Mouse (Mus musculus): ENCODE data around the gene Zfp575. TPM values are rescaled to one million over a fixed set of nuclear protein-coding genes. Genes with fewer than 3 reads are reported as not detected.

Zfp575 gene
- total and polyA plus RNA-seq, 2 experiments from 2014 or later: 3.2 to 28.3 TPM

- WGBS: 70% methylated on average over 12 of the region's 12 CpGs
- no peak overlapping the region for H3K4me2 ChIP-seq (ENCODE audit: low read depth, low read length, poor library complexity, severe bottlenecking)
- ATAC-seq (ENCODE audit: low FRiP score) (no peak), DNase-seq (ENCODE audit: low spot score) (no peak)
- H3K9ac ChIP-seq (replicated peaks; ENCODE audit: low read length, poor library complexity, severe bottlenecking): no peak overlapping the region
- H3K9me3 ChIP-seq (ENCODE audit: low read length): no peaks in the 10 kb centered on the region
- TF ChIP-seq CTCF (IDR thresholded peaks at IDR 0.05): no peak
- no peak overlapping the region for H3K4me3 ChIP-seq (ENCODE audit: low read depth, low read length)
- no peaks in the 10 kb centered on the region for H3K4me1 ChIP-seq (ENCODE audit: insufficient read depth, low read length)
- H3K36me3 ChIP-seq (ENCODE audit: insufficient read depth, low read length): peaks cover 10% of the 10 kb centered on the region
- no peaks in the 10 kb centered on the region for H3K27me3 ChIP-seq (ENCODE audit: insufficient read depth, low read length)
- H3K27ac ChIP-seq (ENCODE audit: low read depth, low read length): no peak overlapping the region
These were observed 13.1 kb downstream of the Zfp575 start for GRCm38 (mm10) chr7:24574224-24574796.

- 54% methylated on average over 5 of the region's 5 CpGs for WGBS
- Histone ChIP-seq H3K9ac (replicated peaks; ENCODE audit: low read length, poor library complexity, severe bottlenecking) (no peak overlapping the region), H3K4me2 (ENCODE audit: low read depth, low read length, poor library complexity, severe bottlenecking) (no peak overlapping the region), H3K4me3 (ENCODE audit: low read depth, low read length) (no peak overlapping the region), H3K27me3 (ENCODE audit: insufficient read depth, low read length) (no peaks in the 10 kb centered on the region), H3K27ac (ENCODE audit: low read depth, low read length) (no peak overlapping the region), H3K4me1 (ENCODE audit: insufficient read depth, low read length) (no peaks in the 10 kb centered on the region), H3K9me3 (ENCODE audit: low read length) (no peaks in the 10 kb centered on the region), H3K36me3 (ENCODE audit: insufficient read depth, low read length) (peaks cover 23% of the 10 kb centered on the region)
- peak; percentile 59 for TF ChIP-seq CTCF (IDR thresholded peaks at IDR 0.05)
- ATAC-seq (ENCODE audit: low FRiP score) (no peak), DNase-seq (ENCODE audit: low spot score) (no peak)
These were observed 15.0 kb downstream of the Zfp575 start for GRCm38 (mm10) chr7:24572455-24572854.

DNA sequence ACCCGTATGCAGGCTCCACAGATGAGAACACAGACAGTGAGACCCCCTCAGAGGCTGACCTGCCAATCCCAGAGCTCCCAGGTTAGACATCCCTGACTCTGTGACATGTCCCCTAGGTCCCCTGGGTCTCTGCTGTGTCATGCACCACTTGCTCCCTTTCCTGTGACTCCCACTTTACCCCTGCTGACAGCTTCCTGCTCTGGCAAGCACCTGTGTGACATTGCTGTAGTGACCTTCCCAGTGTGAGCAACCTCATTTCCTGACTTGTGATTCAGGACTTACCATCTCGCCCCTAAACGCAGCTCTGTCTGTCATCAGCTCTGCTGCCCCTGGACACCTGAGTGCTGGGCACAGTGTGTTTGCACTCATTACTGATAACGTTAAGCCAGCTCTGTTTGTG is 16.4 kb downstream of the Zfp575 start:
- Histone ChIP-seq H3K9ac (replicated peaks; ENCODE audit: low read length, poor library complexity, severe bottlenecking) (no peak overlapping the region), H3K27ac (ENCODE audit: low read depth, low read length) (no peak overlapping the region), H3K4me1 (ENCODE audit: insufficient read depth, low read length) (no peaks in the 10 kb centered on the region), H3K4me2 (ENCODE audit: low read depth, low read length, poor library complexity, severe bottlenecking) (no peak overlapping the region), H3K36me3 (ENCODE audit: insufficient read depth, low read length) (peaks cover 37% of the 10 kb centered on the region), H3K4me3 (ENCODE audit: low read depth, low read length) (no peak overlapping the region), H3K27me3 (ENCODE audit: insufficient read depth, low read length) (no peaks in the 10 kb centered on the region), H3K9me3 (ENCODE audit: low read length) (no peaks in the 10 kb centered on the region)
- DNase-seq (ENCODE audit: low spot score) (no peak), ATAC-seq (ENCODE audit: low FRiP score) (no peak)
- WGBS: 91% methylated on average over 4 of the region's 4 CpGs
- TF ChIP-seq CTCF (IDR thresholded peaks at IDR 0.05): no peak

- no peak for TF ChIP-seq CTCF (IDR thresholded peaks at IDR 0.05)
- Histone ChIP-seq H3K4me2 (ENCODE audit: low read depth, low read length, poor library complexity, severe bottlenecking) (no peak overlapping the region), H3K9ac (replicated peaks; ENCODE audit: low read length, poor library complexity, severe bottlenecking) (no peak overlapping the region), H3K36me3 (ENCODE audit: insufficient read depth, low read length) (peaks cover 43% of the 10 kb centered on the region), H3K4me3 (ENCODE audit: low read depth, low read length) (no peak overlapping the region), H3K27ac (ENCODE audit: low read depth, low read length) (no peak overlapping the region), H3K9me3 (ENCODE audit: low read length) (no peaks in the 10 kb centered on the region), H3K27me3 (ENCODE audit: insufficient read depth, low read length) (no peaks in the 10 kb centered on the region), H3K4me1 (ENCODE audit: insufficient read depth, low read length) (no peaks in the 10 kb centered on the region)
- WGBS: 89% methylated on average over 4 of the region's 4 CpGs
- no peak for DNase-seq (ENCODE audit: low spot score)
- no peak for ATAC-seq (ENCODE audit: low FRiP score)
These were observed 18.9 kb downstream of the Zfp575 start for GRCm38 (mm10) chr7:24568512-24568911.

DNA sequence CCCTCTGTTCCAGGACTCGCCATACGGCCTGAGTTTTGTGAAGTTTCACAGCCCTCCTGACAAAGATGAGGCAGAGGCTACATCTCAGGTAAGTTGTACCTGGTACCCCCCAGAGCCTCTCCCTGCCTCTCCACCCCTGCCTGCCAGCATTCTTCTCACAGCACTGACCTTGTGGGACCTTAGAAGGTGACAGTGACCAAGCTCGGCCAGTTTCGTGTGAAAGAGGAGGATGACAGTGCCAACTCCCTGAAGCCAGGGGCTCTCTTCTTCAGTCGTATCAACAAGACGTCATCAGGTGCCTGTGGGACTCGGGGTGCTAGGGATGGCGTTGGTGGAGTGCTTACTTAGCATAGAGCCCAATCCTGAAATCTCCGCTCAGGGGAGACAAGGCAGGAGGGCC is 21.2 kb downstream of the Zfp575 start:
- no peak overlapping the region for H3K4me2 ChIP-seq (ENCODE audit: low read depth, low read length, poor library complexity, severe bottlenecking)
- H3K27ac ChIP-seq (ENCODE audit: low read depth, low read length): no peak overlapping the region
- no peak overlapping the region for H3K4me3 ChIP-seq (ENCODE audit: low read depth, low read length)
- H3K4me1 ChIP-seq (ENCODE audit: insufficient read depth, low read length): no peaks in the 10 kb centered on the region
- peaks cover 53% of the 10 kb centered on the region for H3K36me3 ChIP-seq (ENCODE audit: insufficient read depth, low read length)
- ATAC-seq (ENCODE audit: low FRiP score): no peak
- no peaks in the 10 kb centered on the region for H3K9me3 ChIP-seq (ENCODE audit: low read length)
- no peaks in the 10 kb centered on the region for H3K27me3 ChIP-seq (ENCODE audit: insufficient read depth, low read length)
- no peak for TF ChIP-seq CTCF (IDR thresholded peaks at IDR 0.05)
- no peak for DNase-seq (ENCODE audit: low spot score)
- 96% methylated on average over 9 of the region's 9 CpGs for WGBS
- H3K9ac ChIP-seq (replicated peaks; ENCODE audit: low read length, poor library complexity, severe bottlenecking): no peak overlapping the region

- H3K36me3 ChIP-seq (ENCODE audit: insufficient read depth, low read length): peaks cover 53% of the 10 kb centered on the region
These were observed 21.8 kb downstream of the Zfp575 start for GRCm38 (mm10) chr7:24565627-24566026.

More at GRCm38 (mm10) chr7:24565627-24566026, 21.8 kb downstream of the Zfp575 start:
- ATAC-seq (ENCODE audit: low FRiP score) (no peak), DNase-seq (ENCODE audit: low spot score) (no peak)
- no peak overlapping the region for H3K9ac ChIP-seq (replicated peaks; ENCODE audit: low read length, poor library complexity, severe bottlenecking)
- 96% methylated on average over 11 of the region's 11 CpGs for WGBS
- no peak overlapping the region for H3K4me3 ChIP-seq (ENCODE audit: low read depth, low read length)
- H3K27me3 ChIP-seq (ENCODE audit: insufficient read depth, low read length): no peaks in the 10 kb centered on the region
- no peak overlapping the region for H3K4me2 ChIP-seq (ENCODE audit: low read depth, low read length, poor library complexity, severe bottlenecking)
- no peak for TF ChIP-seq CTCF (IDR thresholded peaks at IDR 0.05)
- no peaks in the 10 kb centered on the region for H3K9me3 ChIP-seq (ENCODE audit: low read length)
- H3K4me1 ChIP-seq (ENCODE audit: insufficient read depth, low read length): no peaks in the 10 kb centered on the region
- H3K27ac ChIP-seq (ENCODE audit: low read depth, low read length): no peak overlapping the region
